Mouse (Mus musculus): ENCODE data around the gene C130032M10Rik. TPM values are rescaled to one million over a fixed set of nuclear protein-coding genes. Genes with fewer than 3 reads are reported as not detected.
A peak's percentile ranks its signal among the peaks of the same experiment; 100 is the strongest.

Gene C130032M10Rik
- polyA plus RNA-seq, 1 experiment: not detected

- Histone ChIP-seq H3K36me3 (replicated peaks; ENCODE audit: low read length) (no peaks in the 10 kb centered on the region), H3K4me3 (replicated peaks) (no peak overlapping the region), H3K4me1 (peaks cover 27% of the 10 kb centered on the region), H3K27me3 (replicated peaks) (peaks cover 97% of the 10 kb centered on the region), H3K9me3 (no peaks in the 10 kb centered on the region)
- no peak for TF ChIP-seq FLI1 (IDR thresholded peaks at IDR 0.05; ENCODE audit: low read length)
- TF ChIP-seq GATA1 (IDR thresholded peaks at IDR 0.05; ENCODE audit: borderline replicate concordance, low read length): no peak
Measured at GRCm38 (mm10) chr9:114560141-114560540, 44.6 kb downstream of the C130032M10Rik start.

GRCm38 (mm10) chr9:114560771-114561670 lies 45.5 kb downstream of the C130032M10Rik start:
- H3K36me3 ChIP-seq (replicated peaks; ENCODE audit: low read length): no peaks in the 10 kb centered on the region
- no peaks in the 10 kb centered on the region for H3K9me3 ChIP-seq
- TF ChIP-seq FLI1 (IDR thresholded peaks at IDR 0.05; ENCODE audit: low read length) (no peak), GATA1 (IDR thresholded peaks at IDR 0.05; ENCODE audit: borderline replicate concordance, low read length) (no peak)
- no peak overlapping the region for H3K4me3 ChIP-seq (replicated peaks)
- H3K4me1 ChIP-seq: peaks cover 27% of the 10 kb centered on the region
- peaks cover 97% of the 10 kb centered on the region for H3K27me3 ChIP-seq (replicated peaks)

GRCm38 (mm10) chr9:114561671-114561971 lies 46.1 kb downstream of the C130032M10Rik start:
- Histone ChIP-seq H3K4me1 (peaks cover 27% of the 10 kb centered on the region), H3K9me3 (peaks cover 5% of the 10 kb centered on the region), H3K36me3 (replicated peaks; ENCODE audit: low read length) (no peaks in the 10 kb centered on the region), H3K4me3 (replicated peaks) (no peak overlapping the region), H3K27me3 (replicated peaks) (peaks cover 96% of the 10 kb centered on the region)
- TF ChIP-seq FLI1 (IDR thresholded peaks at IDR 0.05; ENCODE audit: low read length) (no peak), GATA1 (IDR thresholded peaks at IDR 0.05; ENCODE audit: borderline replicate concordance, low read length) (no peak)

GRCm38 (mm10) chr9:114562031-114562918 lies 46.8 kb downstream of the C130032M10Rik start:
- TF ChIP-seq FLI1 (IDR thresholded peaks at IDR 0.05; ENCODE audit: low read length) (no peak), GATA1 (IDR thresholded peaks at IDR 0.05; ENCODE audit: borderline replicate concordance, low read length) (no peak)
- Histone ChIP-seq H3K4me1 (peaks cover 27% of the 10 kb centered on the region), H3K4me3 (replicated peaks) (peak overlapping the region; percentile 56), H3K27me3 (replicated peaks) (peaks cover 95% of the 10 kb centered on the region), H3K36me3 (replicated peaks; ENCODE audit: low read length) (no peaks in the 10 kb centered on the region), H3K9me3 (peaks cover 10% of the 10 kb centered on the region)

- H3K4me1 ChIP-seq: peaks cover 27% of the 10 kb centered on the region
- TF ChIP-seq GATA1 (IDR thresholded peaks at IDR 0.05; ENCODE audit: borderline replicate concordance, low read length): no peak
- TF ChIP-seq FLI1 (IDR thresholded peaks at IDR 0.05; ENCODE audit: low read length): no peak
- peaks cover 16% of the 10 kb centered on the region for H3K9me3 ChIP-seq
- H3K36me3 ChIP-seq (replicated peaks; ENCODE audit: low read length): no peaks in the 10 kb centered on the region
- peak overlapping the region; percentile 85 for H3K4me3 ChIP-seq (replicated peaks)
- H3K27me3 ChIP-seq (replicated peaks): peaks cover 93% of the 10 kb centered on the region
Measured at GRCm38 (mm10) chr9:114562919-114563751, 47.6 kb downstream of the C130032M10Rik start.

GRCm38 (mm10) chr9:114563761-114564606 lies 48.5 kb downstream of the C130032M10Rik start, which contains the start of gene Trim71:
Gene Trim71 (minus strand): TSS chr9:114564369.
- peak within 1 kb of the TSS; percentile 85 for H3K4me3 ChIP-seq (replicated peaks)
- H3K27me3 ChIP-seq (replicated peaks): peaks cover 90% of the 10 kb centered on the region
- H3K36me3 ChIP-seq (replicated peaks; ENCODE audit: low read length): no peaks in the 10 kb centered on the region
- no peak for TF ChIP-seq GATA1 (IDR thresholded peaks at IDR 0.05; ENCODE audit: borderline replicate concordance, low read length)
- TF ChIP-seq FLI1 (IDR thresholded peaks at IDR 0.05; ENCODE audit: low read length): no peak
- peaks cover 16% of the 10 kb centered on the region for H3K9me3 ChIP-seq
- peaks cover 27% of the 10 kb centered on the region for H3K4me1 ChIP-seq

GRCm38 (mm10) chr9:114564667-114565066 lies 49.2 kb downstream of the C130032M10Rik start:
- Histone ChIP-seq H3K36me3 (replicated peaks; ENCODE audit: low read length) (no peaks in the 10 kb centered on the region), H3K4me3 (replicated peaks) (no peak overlapping the region), H3K4me1 (peaks cover 27% of the 10 kb centered on the region), H3K9me3 (peaks cover 16% of the 10 kb centered on the region), H3K27me3 (replicated peaks) (peaks cover 87% of the 10 kb centered on the region)
- no peak for TF ChIP-seq FLI1 (IDR thresholded peaks at IDR 0.05; ENCODE audit: low read length)
- no peak for TF ChIP-seq GATA1 (IDR thresholded peaks at IDR 0.05; ENCODE audit: borderline replicate concordance, low read length)

Other genes with a start within 250 kb of the C130032M10Rik start
- gene Bcl2a1c, start 185.6 kb upstream of the C130032M10Rik start, polyA plus RNA-seq (2012; ENCODE audit: insufficient read depth, low replicate concordance): not detected in 2 replicates
- gene Crtap, start 125.0 kb upstream of the C130032M10Rik start, polyA plus RNA-seq (2012; ENCODE audit: insufficient read depth, low replicate concordance): 20.4 and 57.9 TPM in 2 replicates
- gene Glb1, start 114.6 kb upstream of the C130032M10Rik start, polyA plus RNA-seq (2012; ENCODE audit: insufficient read depth, low replicate concordance): 12.5 and 16.4 TPM in 2 replicates
- gene Tmppe, start 114.6 kb upstream of the C130032M10Rik start, polyA plus RNA-seq (2012; ENCODE audit: insufficient read depth, low replicate concordance): 1.2 and 2.1 TPM in 2 replicates
- gene Ccr4, start 10.8 kb upstream of the C130032M10Rik start, polyA plus RNA-seq (2012; ENCODE audit: insufficient read depth, low replicate concordance): not detected in 2 replicates
- 0.28 TPM in 1 of 2 replicates, not detected in the other for gene Trim71, start 48.7 kb downstream of the C130032M10Rik start, polyA plus RNA-seq (2012; ENCODE audit: insufficient read depth, low replicate concordance)
- gene Cnot10, start 124.5 kb downstream of the C130032M10Rik start, polyA plus RNA-seq (2012; ENCODE audit: insufficient read depth, low replicate concordance): 7.8 and 9.6 TPM in 2 replicates
- 12.7 and 15.1 TPM in 2 replicates for gene Dync1li1, start 173.1 kb downstream of the C130032M10Rik start, polyA plus RNA-seq (2012; ENCODE audit: insufficient read depth, low replicate concordance)
- gene Cmtm6, start 215.4 kb downstream of the C130032M10Rik start, polyA plus RNA-seq (2012; ENCODE audit: insufficient read depth, low replicate concordance): 4.9 and 10.3 TPM in 2 replicates

Data from megakaryocyte, embryonic 14.5 days (primary cell).